Mouse (Mus musculus) gastrocnemius, postnatal 14 days (tissue): ENCODE data around the gene Polr3b. TPM values are rescaled to one million over a fixed set of nuclear protein-coding genes. Genes with fewer than 3 reads are reported as not detected.

Source experiments
- total RNA-seq, 2 experiments: library from RNA; stranded (reverse); gene quantifications; 2 replicates each; pipeline ENCODE4 v1.2.3; 2021

Gene Polr3b
- total RNA-seq, 2 experiments from 2014 or later: 13.0 to 13.1 TPM

Other genes with a start within 250 kb of the Polr3b start
- 10 to 100 TPM; 12.1 to 15.0 TPM for gene Nuak1, start 181.7 kb upstream of the Polr3b start, total RNA-seq
- 10 to 100 TPM; 34.0 to 51.7 TPM for gene Ckap4, start 88.2 kb upstream of the Polr3b start, total RNA-seq
- 100 to 1,000 TPM in 1 of 2 experiments, 10 to 100 TPM in 1; 68.4 to 118 TPM for gene Tcp11l2, start 45.7 kb upstream of the Polr3b start, total RNA-seq
- gene Rfx4, start 133.8 kb downstream of the Polr3b start, total RNA-seq: under 1 TPM in 1 of 2 experiments, not detected in 1; 0.06 TPM